Mouse (Mus musculus) CH12.LX (cell line): ENCODE results near the gene Cmip.

Experiments used
- CTCF ChIP-seq, 2 experiments: IDR thresholded peaks in 1 of 2; conservative IDR thresholded peaks in 1 of 2; 2 replicates each; pipeline ENCODE4 v1.5.1; 2011 to 2012; ENCODE audit warnings: low read depth in 2 of 2, low read length in 2 of 2, improper control_type of control experiment in 1 of 2, inconsistent platforms in 1 of 2, mild to moderate bottlenecking in 1 of 2, moderate library complexity in 1 of 2
- EP300 ChIP-seq: IDR thresholded peaks from 2 replicates; pipeline ENCODE4 v1.6.1; 2011; ENCODE audit warnings: low read length, improper control_type of control experiment
- JUND ChIP-seq: conservative IDR thresholded peaks from 2 replicates; pipeline ENCODE4 v1.6.1; 2011; ENCODE audit warnings: low read depth, low read length, improper control_type of control experiment
- MYC ChIP-seq: IDR thresholded peaks from 2 replicates; pipeline ENCODE4 v1.6.1; 2011; ENCODE audit warnings: low read depth, mild to moderate bottlenecking, improper control_type of control experiment, low read length
- POLR2A ChIP-seq: IDR thresholded peaks from 2 replicates; pipeline ENCODE4 v1.6.1; 2011; ENCODE audit warnings: low read depth, mild to moderate bottlenecking, improper control_type of control experiment, low read length
- USF1 ChIP-seq: IDR thresholded peaks from 2 replicates; pipeline ENCODE4 v1.6.1; 2014; ENCODE audit warnings: low read depth, mild to moderate bottlenecking, inconsistent platforms, low read length, improper control_type of control experiment

DNA sequence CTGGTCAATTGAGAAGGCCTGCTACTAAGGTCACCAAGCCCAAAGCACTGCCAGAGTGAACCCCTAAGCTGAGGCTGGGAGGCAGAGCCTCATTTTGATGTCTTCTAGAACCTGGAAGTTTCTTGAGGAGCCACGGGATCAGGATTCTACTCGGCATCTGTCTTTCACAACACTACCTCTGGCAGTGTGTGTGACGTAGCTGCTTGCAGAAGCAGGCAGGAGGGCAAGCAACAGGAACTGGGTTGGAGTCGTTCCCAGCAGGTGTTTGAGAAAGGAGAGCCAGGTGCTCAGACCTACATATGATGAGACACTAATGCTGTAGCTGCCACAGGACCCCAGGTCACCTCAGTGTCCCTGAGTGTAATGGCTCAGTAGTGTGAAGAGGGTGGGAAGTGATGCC is 140.0 kb downstream of the Cmip start:
- TF ChIP-seq POLR2A (no peak), USF1 (no peak), CTCF (conservative IDR thresholded peaks at IDR 0.05 in 1 of 2, IDR thresholded peaks at IDR 0.05 in 1 of 2; ENCODE audit: low read depth in 2 of 2, low read length in 2 of 2) (no peak), EP300 (no peak), JUND (no peak), MYC (no peak)
